Mouse (Mus musculus) A20 (cell line): ENCODE results near the gene Pik3ip1.
A peak's percentile ranks its signal among the peaks of the same experiment; 100 is the strongest.

Source experiments
- DNase-seq: peaks from one replicate; pipeline ENCODE4 v3.0.0-alpha.2; 2011; ENCODE audit warnings: low read depth, low spot score

The Pik3ip1 gene

DNA sequence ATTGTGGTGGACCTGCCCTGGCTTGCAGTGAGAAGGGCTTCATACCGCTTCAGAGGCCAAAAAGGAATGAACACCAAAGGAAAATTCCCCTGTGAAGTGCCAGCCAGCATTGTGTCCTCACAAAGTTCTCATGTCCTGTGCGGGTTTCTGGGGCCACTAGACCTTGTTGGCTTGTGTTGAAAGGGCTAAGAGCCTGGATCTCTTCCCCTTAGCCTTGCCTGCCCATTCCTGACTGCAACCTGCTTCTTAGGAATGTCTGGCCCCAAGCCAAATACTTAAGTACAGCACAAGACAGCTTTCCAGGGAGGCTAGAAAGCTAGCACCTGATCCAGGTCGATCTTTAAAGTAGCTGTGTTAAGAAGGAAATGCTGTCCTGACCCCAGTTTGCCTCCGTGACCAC lies 27.4 kb upstream of the Pik3ip1 start:
- no peak for DNase-seq

GRCm38 (mm10) chr11:3305821-3306220 lies 24.4 kb upstream of the Pik3ip1 start:
- no peak for DNase-seq

GRCm38 (mm10) chr11:3307875-3308274 lies 22.3 kb upstream of the Pik3ip1 start:
- DNase-seq: no peak

DNA sequence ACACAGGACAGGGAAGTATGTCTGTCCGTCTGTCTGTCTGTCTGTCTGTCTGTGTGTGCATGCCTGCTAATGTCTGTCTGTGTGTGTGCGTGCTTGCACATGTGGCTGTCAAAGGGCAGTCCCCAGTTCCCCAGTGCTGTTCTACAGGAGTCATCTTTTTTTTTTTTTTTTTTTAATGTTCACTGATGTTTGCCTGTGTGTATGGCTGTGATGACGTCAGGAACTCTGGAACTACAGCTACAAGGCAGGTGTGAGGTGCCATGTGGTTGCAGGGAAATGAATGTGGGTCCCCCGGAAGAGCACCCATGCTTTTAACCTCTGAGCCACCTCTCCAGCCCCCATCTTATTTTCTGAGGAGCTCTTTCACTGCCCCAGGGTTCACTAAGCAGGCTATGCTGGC lies 20.3 kb upstream of the Pik3ip1 start:
- no peak for DNase-seq

- DNase-seq: no peak
Observed at GRCm38 (mm10) chr11:3310789-3311585, 19.2 kb upstream of the Pik3ip1 start.

GRCm38 (mm10) chr11:3311586-3312347 lies 18.4 kb upstream of the Pik3ip1 start:
- no peak for DNase-seq

- DNase-seq: no peak
Observed at GRCm38 (mm10) chr11:3313294-3313693, 16.9 kb upstream of the Pik3ip1 start.

DNA sequence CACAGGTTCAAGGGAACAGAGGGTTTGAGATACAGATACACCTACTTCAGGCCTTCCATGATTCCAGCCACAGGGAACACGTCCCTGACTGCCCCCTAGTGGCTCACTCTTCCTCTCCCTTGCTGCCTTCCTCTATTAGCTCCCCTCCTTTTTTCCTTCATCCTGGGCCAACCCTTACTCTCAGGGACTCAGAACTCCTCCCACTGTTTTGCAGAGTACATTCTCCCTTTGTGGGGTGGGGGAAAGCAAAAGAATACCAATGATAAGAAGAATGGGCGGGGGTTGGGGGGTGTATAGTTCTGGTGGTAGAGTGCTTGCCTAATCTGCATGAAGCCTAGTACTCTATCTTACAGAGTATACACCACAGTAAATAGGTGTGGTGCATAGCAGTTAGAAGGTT lies 16.1 kb upstream of the Pik3ip1 start:
- peak; percentile 33 for DNase-seq

DNA sequence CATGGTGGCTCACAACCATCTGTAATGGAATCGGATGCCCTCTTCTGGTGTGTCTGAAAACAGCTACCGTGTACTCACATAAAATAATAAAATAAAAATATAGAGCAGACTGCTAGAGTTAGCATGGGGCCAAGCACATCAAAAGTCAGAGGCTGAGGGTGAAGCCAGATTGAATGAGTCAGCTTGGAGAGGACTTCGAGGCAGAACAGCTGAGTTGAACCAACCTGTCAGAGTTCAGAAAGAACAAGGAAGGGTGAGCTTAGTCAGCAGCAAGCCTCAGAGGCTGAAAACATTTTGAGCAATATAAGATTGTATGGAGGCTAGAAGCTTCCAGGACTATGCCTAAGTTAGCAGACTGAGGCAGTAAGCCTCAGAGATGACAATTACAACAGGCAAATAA lies 11.9 kb upstream of the Pik3ip1 start:
- no peak for DNase-seq

DNA sequence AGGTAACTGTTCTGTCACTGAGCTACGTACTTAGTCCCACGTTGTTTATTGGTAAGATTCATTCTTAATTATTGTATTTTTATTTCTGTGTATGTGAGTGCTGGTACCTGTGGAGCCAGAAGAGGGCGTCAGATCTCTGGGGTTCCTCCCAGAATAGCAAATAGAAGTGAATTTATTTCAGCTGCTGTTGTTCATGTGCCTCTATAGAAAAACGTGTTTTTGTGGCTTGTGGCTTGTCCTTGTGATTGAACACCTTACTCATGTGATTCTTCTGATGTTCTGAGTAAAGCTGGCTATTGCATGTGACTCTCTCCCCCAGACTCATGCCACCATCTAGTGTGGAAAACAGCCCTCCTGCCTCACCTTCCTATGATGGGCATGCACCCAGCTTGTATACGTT lies 1.9 kb upstream of the Pik3ip1 start:
- DNase-seq: peak; percentile 30

DNA sequence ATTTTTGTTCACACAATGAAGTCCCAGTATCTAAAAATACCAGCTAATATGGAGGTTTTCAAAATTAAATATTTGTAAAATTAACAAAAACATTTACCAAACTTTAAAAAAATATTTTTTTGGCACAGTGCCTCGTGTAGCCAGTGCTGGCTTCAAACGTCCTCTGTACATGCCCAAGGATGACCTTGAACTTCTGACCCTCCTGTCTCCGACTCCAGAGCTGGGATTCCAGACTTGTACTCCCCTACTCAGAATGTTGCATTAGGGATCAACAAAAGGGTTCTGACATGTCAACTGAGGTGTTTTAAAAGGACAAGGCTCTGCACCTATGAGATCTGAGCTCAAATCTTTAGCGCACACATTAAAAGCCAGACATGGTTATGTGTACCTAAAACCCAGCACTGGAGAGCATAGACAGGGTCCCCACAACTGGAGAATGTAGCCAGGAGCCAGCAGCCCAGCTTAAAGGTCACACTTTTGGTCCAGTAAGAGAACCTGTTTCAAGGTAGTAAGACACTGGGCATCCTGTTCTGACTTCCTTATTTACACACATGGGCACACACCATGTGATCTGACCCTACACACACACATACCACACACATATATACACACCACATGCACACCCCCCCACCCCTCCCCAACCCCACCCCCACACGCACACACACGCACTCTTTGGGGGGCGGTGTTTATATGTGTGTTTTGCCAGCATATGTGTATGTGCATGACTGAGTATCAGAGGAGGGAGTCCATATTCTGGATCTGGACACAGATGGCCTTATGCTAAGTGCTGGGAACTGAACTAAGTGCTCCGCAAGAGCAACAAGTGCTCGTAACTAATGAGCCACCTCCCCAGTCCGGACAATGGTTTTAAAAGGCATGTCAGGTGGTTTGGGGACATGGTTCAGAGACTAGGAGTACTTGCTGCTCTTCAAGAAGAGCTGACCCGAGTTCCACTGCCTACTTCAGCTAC lies 1.1 kb upstream of the Pik3ip1 start:
- DNase-seq: peak; percentile 16

DNA sequence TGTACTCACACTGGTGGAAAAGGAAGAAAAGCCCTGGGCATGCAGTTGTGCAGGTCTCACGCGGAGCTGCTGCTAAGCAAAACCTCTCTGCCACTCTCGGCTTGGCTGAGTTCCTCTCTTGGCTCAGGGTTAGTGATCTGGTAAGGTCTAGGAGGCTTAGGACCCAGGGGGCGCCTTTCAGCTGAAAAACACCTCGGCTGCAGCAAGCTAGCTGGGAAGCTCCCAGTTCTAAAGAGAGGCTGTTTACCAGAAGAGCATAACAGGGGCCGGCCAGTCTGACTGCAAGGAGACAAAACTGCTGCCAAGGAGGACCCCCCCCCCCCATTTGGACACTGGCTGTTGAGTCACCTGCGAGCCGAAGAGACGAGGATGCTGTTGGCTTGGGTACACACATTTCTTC lies 365 bp downstream of the Pik3ip1 start:
- peak; percentile 90 for DNase-seq

- DNase-seq: peak; percentile 45
Observed at GRCm38 (mm10) chr11:3330991-3331750, 970 bp downstream of the Pik3ip1 start.

DNA sequence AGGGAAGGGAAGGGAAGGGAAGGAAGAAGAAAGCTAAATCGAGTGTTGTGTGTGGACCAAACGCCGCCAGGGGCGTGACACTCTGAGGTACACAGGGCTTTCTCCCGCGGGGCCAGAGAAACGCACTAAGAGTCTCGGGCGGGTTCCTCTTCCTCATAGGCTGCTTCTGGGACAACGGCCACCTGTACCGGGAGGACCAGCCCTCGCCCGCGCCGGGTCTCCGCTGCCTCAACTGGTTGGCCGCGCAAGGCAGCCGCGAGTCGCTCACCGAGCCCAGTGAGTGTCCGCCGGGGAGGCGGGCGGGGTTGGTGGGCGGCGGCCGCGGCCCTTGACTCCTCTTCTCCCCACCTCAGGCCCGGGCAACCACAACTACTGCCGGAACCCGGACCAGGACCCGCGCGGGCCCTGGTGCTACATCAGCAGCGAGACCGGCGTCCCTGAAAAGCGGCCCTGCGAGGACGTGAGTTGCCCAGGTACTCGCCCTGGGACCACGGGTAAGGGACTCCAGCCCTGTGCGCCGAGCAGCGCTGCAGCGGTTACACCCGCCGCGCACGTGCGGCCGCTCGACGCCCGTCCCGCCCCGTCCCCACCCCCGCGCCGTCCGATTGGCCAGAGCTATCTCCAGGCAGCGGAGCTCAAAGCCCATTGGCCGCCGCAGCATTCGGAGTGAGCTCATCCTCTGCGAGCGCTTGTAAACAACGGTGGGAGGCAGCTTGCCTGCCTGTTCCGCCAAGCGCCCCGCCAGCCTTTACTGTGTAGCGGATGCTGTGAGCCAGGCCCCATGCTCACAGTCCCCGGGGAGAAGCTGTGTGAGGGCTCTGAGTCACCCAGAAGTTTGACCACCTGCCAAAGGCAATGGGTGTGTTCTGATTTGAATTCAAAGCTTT lies 1.8 kb downstream of the Pik3ip1 start:
- DNase-seq: peak; percentile 99

- DNase-seq: no peak
Observed at GRCm38 (mm10) chr11:3333111-3333695, 3.0 kb downstream of the Pik3ip1 start.

DNA sequence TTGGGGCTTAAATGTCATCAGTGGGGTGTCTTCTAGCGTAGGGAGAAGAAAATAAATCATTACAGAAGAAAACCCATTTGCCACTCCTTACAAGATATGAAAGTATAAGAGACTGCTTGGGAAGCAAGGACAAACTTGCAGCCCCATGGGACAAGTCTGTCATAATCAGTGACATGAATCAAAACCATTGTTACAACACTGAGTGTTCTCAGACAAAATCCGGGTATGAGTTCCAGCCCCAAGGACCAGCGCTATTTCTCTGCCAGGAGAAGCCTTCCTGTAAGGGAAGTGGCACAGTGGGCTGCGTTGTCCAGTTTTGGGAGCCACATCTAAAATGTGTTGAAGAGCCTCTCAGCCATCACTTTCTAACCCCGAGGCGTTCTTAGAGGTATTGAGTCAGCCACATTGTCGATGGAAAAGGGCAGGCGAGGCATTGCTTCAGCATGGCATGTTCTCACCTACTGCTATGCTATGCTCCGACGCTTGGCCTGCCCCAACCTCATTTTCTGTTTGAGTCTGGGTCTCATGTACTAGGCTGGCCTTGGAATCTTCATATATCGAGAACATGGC lies 4.0 kb downstream of the Pik3ip1 start:
- DNase-seq: no peak

- DNase-seq: no peak
Observed at GRCm38 (mm10) chr11:3334711-3335316, 4.6 kb downstream of the Pik3ip1 start.

GRCm38 (mm10) chr11:3335651-3336216 lies 5.5 kb downstream of the Pik3ip1 start:
- DNase-seq: no peak

GRCm38 (mm10) chr11:3336602-3337001 lies 6.4 kb downstream of the Pik3ip1 start:
- no peak for DNase-seq
